Mouse (Mus musculus) kidney, postnatal 25 days (tissue): ENCODE data around the gene Mbnl1.

Source experiments
- DNase-seq, 2 experiments: peaks; one replicate each; pipeline ENCODE4 v3.0.0; 2021; ENCODE audit warnings: mixed read lengths in 2 of 2

Gene Mbnl1

DNA sequence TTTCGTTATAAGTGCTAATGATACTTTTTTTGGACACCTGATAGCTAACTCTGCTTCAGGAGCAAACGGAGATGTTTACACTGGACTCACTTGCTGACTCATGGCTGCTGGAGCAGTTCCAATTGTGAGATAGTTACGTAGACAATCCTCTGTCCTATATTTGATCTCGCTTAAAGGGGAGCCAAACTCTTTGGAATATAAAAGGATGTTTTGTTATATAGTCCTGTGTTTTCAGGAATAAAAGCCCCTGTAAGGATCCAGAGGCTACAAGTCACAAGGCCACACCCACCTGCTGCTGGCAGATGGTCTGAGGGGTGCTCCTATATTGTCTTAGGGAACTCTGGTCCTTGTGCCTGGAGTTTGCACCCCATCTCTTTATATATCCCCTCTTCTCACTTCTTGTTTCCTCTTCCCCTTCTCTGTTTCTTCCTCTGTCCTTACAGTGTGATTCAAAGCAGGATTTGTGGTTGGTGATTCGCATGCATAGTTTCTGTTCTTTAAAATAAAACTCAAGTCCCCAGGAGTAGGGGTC is 97.9 kb downstream of the Mbnl1 start:
- peak; percentile 80 to 81 for DNase-seq

DNA sequence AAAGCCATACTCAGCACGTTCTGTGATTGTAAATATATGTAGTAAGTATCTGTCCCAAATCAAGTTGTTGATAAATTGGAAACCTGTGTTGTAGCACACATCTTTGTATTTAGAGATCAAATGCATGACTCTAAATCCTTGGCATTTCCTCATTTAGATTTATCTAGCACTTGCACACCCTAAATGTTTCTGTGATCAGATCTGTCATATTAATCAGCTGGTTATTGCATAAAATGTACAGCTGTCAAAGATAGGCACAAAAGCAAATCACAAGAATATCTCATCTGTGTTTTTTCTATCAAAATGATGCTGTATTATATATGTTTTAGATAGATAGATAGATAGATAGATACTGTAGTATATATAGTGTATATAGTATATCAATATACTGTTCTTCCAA is 98.9 kb downstream of the Mbnl1 start:
- no peak for DNase-seq

DNA sequence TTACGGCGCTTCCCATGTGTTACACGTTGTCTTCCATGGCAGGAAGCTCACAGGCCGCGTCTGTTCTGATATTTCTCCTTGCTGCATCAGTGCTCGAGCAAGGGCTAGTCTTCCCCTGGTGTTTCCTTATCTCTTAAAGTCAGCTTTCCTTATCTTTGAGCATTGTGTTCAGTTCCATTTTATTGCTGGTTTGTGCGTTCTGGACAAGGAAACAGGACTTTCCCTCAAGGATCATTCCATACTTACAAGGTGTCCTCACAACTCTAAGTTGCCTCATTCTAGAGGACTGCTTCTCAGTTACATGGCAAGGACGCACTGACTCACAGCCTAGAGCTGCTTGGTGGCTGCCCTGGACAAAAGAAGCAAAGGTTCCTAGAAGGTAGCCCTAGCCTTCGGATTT is 101.6 kb downstream of the Mbnl1 start:
- no peak for DNase-seq

DNA sequence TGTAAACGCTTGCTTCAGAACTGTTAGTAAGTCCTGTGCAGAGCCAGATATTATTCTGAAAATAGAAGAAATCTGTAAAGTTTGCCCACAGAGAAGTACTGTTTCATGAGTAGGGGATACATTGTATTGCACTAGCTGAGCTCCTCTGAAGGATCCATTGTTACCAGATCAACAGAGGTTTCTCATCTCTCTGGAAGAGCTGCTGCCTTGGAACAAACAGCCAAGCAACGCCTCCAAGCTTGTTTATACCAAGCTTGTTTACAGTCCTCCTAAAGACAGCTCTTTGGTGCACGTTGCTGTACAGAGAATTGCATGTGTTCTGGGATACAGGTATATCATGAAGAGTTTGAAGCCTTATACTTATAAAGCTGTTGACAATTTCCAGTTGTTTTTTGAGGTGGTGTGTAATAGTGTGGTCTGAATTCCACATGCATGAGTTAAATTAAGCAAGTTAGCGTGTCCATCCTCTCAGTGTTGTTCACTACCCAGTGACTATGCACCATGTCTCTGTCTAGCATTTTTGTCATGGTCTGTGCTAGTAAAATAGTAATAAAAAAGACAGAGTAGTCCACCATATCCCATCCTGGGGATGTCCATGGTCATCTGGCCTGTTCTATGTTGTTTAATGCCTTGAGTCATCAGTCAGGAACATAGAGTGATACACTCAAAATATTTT is 102.4 kb downstream of the Mbnl1 start:
- no peak for DNase-seq

- DNase-seq = no peak
Observed at GRCm38 (mm10) chr3:60575945-60576344, 103.3 kb downstream of the Mbnl1 start.

DNA sequence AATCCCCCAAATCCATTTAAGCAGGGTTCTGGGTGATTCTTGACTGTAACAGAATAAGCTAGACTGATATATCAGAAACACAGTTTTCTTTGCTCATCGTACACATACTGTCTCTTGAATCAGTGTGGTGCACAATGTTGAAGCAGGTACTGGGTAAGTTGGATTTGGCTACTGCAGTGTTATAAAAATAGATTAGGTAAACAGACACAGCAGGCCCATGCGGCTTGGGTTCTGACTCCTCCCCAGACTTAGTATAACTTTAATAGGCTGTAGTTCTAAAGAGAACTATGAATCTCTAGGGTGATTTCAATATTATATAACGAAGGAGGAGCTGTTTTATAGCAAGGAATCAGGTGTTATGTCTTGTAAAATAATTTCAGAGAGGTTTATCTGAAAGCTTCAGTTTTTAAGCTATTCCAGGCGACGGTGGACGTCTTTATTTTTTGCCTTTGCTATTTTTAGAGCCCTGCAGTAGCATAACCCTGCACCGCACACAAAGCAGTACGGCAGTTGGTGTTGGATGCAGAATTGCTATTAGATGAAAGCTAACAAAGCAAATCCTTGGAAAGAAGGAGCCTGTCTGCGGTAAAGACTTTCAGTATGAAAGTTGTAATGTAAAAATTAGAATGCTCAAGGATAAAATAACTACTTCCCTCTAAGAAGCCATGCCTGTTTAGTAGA is 103.9 kb downstream of the Mbnl1 start:
- DNase-seq = peak; percentile 29 to 56

- DNase-seq = no peak
Observed at GRCm38 (mm10) chr3:60579880-60580279, 107.2 kb downstream of the Mbnl1 start.

DNA sequence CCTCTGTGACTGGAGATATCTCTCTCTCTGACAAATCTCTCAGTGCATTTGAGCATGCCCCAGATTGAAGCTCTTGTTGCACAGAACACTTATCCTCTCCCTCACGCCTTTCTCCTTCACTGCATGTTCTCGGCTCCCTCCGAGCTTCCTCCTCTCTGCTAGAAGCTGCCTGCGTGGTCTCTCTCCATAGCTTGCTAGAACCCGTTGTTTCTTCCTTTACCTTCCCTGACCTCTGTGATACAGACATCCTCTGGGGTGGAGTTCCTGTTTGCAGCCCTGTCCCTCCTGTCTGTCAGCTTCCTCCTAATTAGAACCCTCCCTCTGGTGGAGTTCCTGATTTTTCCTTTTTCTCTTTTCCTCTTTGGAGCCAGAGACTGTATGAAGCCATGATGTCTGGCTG is 108.1 kb downstream of the Mbnl1 start:
- DNase-seq = peak in 1 of 2 experiments; percentile 47

DNA sequence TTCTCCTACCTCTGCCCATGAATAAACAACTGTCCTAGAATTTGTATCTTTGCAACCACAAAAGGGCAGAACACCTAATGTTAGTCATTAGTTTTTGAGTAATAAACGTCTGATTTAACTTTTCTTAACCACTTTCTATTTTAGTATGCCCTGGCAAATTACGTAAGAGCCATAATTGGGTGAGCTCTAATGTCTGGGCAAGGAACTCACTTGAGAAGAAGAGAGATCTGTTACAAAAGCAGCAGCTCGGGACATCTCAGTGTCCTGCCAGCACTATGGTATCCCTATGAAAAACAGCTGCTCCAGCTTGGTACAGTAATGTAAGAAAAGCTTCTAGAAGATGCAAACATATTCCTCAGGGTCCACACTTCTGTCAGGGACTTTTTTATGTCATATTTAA is 109.5 kb downstream of the Mbnl1 start:
- no peak for DNase-seq

DNA sequence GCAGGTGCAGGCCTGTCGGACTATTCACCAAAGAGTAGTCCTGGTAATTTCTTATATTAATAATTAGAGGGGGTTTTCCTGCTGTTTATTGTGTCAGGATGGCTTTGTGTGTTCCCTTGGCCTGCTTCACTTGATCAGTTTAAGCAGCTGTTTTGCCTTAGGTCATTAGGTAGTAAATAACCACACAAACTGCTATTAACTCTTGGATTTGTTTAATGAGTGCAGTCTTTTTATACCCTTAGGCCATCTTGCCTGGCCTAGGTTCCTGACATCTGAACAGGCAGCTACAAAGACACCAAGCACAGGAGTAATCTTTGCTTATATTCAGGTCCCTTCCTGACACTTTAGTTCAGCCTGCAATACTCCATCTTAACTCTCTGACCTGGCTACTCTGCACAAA is 110.0 kb downstream of the Mbnl1 start:
- no peak for DNase-seq

GRCm38 (mm10) chr3:60584704-60585103 is 112.1 kb downstream of the Mbnl1 start:
- no peak for DNase-seq

DNA sequence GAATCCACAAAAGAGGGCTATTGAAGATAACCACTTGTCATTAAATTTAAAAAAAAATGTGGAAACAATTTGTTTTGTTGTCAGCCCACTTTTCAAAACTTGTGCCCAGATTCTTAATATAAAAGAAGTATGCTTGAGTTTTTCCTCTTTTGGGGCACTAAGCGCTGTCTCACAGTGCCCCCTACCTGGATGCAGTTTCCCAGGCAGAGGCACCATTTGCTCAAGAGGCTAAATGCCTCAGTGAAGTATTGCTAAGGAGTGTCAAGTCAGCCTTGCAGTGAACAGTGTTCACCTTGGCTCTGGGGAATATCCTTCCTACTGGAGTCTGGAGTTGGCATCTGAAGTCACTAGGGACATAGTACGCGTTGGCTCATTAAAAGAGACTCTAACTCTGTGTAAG is 113.4 kb downstream of the Mbnl1 start:
- DNase-seq = peak in 1 of 2 experiments; percentile 17

DNA sequence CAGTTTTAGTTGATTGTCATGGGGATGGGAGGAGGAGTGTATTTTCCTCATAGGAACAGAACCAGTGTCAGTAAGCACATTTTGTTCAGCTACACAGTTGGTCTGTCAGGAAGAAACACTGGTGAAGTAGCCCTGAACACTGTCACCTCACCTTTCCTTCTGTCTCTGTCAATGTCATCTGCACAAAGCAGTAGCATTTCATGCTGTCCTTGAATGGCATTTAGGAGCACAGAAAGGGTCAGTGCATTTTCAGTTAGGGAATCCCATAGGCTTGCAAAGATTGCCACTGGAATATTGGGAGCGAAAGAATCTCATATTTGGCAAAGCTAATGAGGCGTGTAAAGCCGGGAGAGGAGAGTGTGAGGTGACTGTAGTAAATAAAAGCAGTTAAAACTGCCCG is 114.5 kb downstream of the Mbnl1 start:
- DNase-seq = no peak

- DNase-seq = no peak
Observed at GRCm38 (mm10) chr3:60589361-60589760, 116.7 kb downstream of the Mbnl1 start.

DNA sequence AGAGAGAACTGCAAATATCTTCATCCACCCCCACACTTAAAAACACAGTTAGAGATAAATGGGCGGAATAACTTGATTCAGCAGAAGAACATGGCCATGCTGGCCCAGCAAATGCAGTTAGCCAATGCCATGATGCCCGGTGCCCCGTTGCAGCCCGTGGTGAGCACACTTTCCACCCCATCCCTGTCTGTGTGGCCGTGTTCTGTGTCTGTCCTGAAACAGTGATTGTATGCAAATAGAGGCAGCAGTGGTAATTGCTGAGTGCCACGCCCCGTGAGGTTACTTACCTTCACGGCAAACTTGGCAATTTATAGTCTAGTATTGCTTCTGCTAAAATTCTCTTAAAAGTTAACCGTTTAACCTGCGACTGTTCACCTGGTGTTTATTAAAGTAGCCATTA is 123.0 kb downstream of the Mbnl1 start:
- no peak for DNase-seq

- DNase-seq = no peak
Observed at GRCm38 (mm10) chr3:60596985-60597384, 124.4 kb downstream of the Mbnl1 start.

- DNase-seq = peak; percentile 80 to 91
Observed at GRCm38 (mm10) chr3:60601686-60602085, 129.1 kb downstream of the Mbnl1 start.

GRCm38 (mm10) chr3:60602923-60603549 is 130.4 kb downstream of the Mbnl1 start:
- DNase-seq = no peak

DNA sequence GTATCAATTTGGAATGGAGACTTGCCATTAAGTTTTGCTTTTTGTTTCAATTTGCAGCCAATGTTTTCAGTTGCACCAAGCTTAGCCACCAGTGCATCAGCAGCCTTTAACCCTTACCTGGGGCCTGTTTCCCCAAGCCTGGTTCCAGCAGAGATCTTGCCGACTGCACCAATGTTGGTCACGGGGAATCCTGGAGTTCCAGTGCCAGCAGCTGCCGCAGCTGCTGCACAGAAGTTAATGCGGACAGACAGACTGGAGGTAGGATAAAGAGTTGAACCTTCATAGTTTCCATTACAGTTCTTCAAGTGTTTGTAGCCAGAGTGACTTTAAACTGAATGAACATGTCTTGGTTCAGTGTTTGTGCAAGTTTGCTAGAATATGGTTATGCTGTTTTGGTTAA is 131.0 kb downstream of the Mbnl1 start:
- no peak for DNase-seq

DNA sequence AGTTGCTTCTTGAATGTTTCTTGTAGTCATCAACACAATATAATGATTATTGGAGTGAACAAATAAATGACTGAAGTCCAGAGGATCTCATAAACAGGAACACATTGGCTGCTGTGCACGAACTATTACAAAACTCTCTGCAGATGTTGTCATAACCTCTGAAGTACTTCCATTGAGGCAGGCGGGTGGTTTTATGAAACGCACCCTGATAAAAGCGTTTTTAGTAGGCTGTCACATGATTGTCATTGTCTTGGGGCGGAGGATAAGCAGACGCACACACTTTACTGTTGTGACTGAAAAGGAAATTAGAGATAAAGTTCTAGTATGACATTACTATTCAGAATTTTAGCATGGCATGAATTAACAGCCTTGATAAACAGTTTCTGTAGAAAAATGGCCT is 131.6 kb downstream of the Mbnl1 start:
- DNase-seq = no peak

GRCm38 (mm10) chr3:60608952-60609403 is 136.3 kb downstream of the Mbnl1 start:
- DNase-seq = peak in 1 of 2 experiments; percentile 56

DNA sequence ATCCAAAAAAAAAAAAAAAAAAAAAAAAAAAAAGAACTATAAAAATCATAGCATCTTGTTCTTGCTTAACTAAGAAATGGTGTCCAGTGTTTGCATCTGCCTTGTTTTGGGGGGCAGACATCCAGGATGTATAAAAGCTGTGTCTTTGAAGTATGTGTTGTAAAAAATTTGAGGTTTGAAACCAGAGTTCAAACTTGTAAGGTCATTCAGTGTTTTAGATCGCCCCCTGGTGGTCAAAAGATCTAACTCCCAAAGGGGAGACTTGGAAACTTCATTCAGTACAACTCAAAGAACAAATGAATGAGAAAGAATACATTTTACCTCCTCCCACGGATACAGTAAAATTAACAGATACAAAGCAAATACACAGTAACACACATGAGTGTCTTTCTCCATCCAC is 139.2 kb downstream of the Mbnl1 start:
- DNase-seq = peak in 1 of 2 experiments; percentile 75

DNA sequence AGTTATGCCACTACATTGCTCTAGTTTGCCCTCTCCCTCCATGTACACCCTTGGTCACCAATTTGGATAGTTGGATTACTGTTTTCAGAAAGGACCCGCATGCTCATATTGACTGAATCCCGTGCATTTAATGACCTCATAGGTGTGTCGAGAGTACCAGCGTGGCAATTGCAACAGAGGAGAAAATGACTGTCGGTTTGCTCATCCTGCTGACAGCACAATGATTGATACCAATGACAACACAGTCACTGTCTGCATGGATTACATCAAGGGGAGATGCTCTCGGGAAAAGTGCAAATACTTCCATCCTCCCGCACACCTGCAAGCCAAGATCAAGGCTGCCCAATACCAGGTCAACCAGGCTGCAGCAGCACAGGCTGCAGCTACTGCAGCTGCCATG is 140.5 kb downstream of the Mbnl1 start:
- DNase-seq = no peak

DNA sequence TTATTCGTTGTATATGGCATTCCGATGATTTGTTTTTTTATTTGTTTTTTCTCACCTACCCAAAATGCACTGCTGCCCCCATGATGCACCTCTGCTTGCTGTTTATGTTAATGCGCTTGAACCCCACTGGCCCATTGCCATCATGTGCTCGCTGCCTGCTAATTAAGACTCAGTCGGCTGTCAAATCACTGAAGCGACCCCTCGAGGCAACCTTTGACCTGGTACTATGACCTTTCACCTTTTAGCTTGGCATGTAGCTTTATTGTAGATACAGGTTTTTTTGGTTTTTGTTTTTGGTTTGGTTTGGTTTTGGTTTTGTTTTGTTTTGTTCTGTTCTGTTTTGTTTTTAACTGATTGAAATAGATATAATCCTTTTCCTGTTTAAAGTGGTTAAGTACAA is 141.9 kb downstream of the Mbnl1 start:
- DNase-seq = peak; percentile 43 to 54
